Mouse (Mus musculus) C2C12 (cell line): ENCODE data around the gene 6430571L13Rik. TPM values are rescaled to one million over a fixed set of nuclear protein-coding genes. Genes with fewer than 3 reads are reported as not detected.

Source experiments
- H3K27me3 ChIP-seq: one replicate; pipeline ENCODE4 v1.6.1; 2011; ENCODE audit not compliant: control insufficient read depth, insufficient read depth, insufficient read length
- H3K36me3 ChIP-seq: one replicate; pipeline ENCODE4 v1.6.1; 2011; ENCODE audit not compliant: control insufficient read depth, insufficient read depth
- H3K4me3 ChIP-seq: one replicate; pipeline ENCODE4 v1.5.1; 2011; ENCODE audit warnings: mild to moderate bottlenecking, control low read depth; ENCODE audit not compliant: poor library complexity, insufficient read depth, severe bottlenecking
- H3K79me2 ChIP-seq: one replicate; pipeline ENCODE4 v1.6.1; 2011; ENCODE audit not compliant: control insufficient read depth, insufficient read depth
- H3K79me3 ChIP-seq: one replicate; pipeline ENCODE4 v1.6.1; 2011; ENCODE audit warnings: low read depth, control low read depth
- H3ac ChIP-seq: one replicate; pipeline ENCODE3; 2011; ENCODE audit warnings: low read depth; ENCODE audit not compliant: control insufficient read depth, insufficient read length
- CEBPB ChIP-seq: IDR thresholded peaks from one replicate; pipeline ENCODE4 v1.6.1; 2011; ENCODE audit warnings: low read depth, mild to moderate bottlenecking, control low read depth, moderate library complexity
- CTCF ChIP-seq: IDR thresholded peaks from one replicate; pipeline ENCODE4 v1.5.1; 2011; ENCODE audit not compliant: control insufficient read depth, insufficient read depth, insufficient read length
- FOSL1 ChIP-seq: IDR thresholded peaks from one replicate; pipeline ENCODE4 v1.8.0; 2011; ENCODE audit warnings: mild to moderate bottlenecking, low read length; ENCODE audit not compliant: poor library complexity, insufficient read depth, severe bottlenecking
- MAX ChIP-seq: IDR thresholded peaks from one replicate; pipeline ENCODE4 v1.6.1; 2011; ENCODE audit warnings: mild to moderate bottlenecking, control low read depth
- MYOD1 ChIP-seq: IDR thresholded peaks from one replicate; pipeline ENCODE4 v1.6.1; 2011; ENCODE audit warnings: low read depth; ENCODE audit not compliant: control insufficient read depth, insufficient read length
- MYOG ChIP-seq: IDR thresholded peaks from one replicate; pipeline ENCODE4 v1.6.1; 2011; ENCODE audit not compliant: control insufficient read depth, insufficient read length; ENCODE audit errors: extremely low read depth
- USF1 ChIP-seq: IDR thresholded peaks from one replicate; pipeline ENCODE4 v1.6.1; 2011; ENCODE audit warnings: low read depth, mild to moderate bottlenecking, control low read depth, moderate library complexity
- polyA plus RNA-seq: library from polyadenylated mRNA; unstranded; fragments of >200 nt; fragmentation: generic; extraction: Trizol; gene quantifications from one replicate; pipeline ENCODE4 v1.2.1, GENCODE M21; 2012; ENCODE audit warnings: missing spikeins

6430571L13Rik gene
- polyA plus RNA-seq, 1 experiment = 0.04 TPM

DNA sequence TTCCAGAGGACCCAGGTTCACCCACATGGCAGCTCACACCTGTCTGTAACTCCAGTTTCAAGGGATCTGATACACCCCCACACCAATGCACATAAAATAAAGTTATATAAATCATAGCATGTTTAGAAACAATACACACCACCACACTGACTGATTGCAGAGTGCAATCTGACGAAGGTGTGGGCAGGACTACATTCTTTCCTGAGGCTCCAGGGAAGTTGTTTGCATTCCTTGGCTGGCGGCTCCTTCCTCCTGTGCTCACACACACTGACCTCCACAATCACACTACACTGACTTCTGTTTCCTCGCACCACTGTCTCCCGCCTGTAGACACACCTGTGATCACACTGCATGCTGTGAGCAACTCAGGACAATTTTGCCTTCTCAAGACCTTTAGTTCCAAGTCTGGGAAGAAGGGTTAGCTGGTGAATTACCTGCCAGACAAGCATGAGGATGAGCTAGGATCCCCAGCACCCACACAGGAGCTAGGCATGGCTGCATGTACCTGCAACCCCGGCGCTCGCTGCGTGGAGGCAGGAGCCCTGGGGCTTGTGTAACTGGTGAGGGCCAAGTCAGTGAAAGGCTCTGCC lies 17.8 kb upstream of the 6430571L13Rik start:
- no peaks in the 10 kb centered on the region for H3K79me2 ChIP-seq
- no peak overlapping the region for H3ac ChIP-seq
- H3K36me3 ChIP-seq = no peaks in the 10 kb centered on the region
- H3K27me3 ChIP-seq = peaks cover 6% of the 10 kb centered on the region
- TF ChIP-seq MYOG (no peak), MAX (no peak), CEBPB (no peak), MYOD1 (no peak), CTCF (no peak), USF1 (no peak), FOSL1 (no peak)
- H3K4me3 ChIP-seq = no peak overlapping the region
- H3K79me3 ChIP-seq = no peaks in the 10 kb centered on the region

DNA sequence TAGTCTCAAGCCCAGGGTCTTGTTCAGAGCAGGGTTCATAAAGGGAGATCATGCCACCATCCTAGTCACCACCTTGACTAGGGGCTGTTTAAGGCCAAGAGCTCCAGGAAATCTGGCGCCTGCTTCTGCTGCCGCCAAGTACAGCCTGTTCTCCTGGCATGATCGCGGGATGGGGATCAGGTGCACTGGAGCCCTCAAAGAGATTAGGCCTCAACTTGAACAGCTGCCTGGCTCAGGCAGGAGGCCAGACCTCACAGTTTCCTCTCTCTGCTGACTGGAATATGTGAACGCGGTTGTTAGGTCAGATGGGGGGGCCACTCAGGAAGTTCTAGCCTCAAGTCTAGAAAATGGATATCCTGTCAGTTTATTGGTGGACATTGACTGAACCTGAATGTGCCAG lies 16.8 kb upstream of the 6430571L13Rik start:
- Histone ChIP-seq H3K27me3 (no peaks in the 10 kb centered on the region), H3ac (no peak overlapping the region), H3K36me3 (no peaks in the 10 kb centered on the region), H3K79me2 (no peaks in the 10 kb centered on the region), H3K4me3 (no peak overlapping the region), H3K79me3 (no peaks in the 10 kb centered on the region)
- TF ChIP-seq MYOG (no peak), MAX (no peak), CEBPB (no peak), MYOD1 (no peak), USF1 (no peak)

DNA sequence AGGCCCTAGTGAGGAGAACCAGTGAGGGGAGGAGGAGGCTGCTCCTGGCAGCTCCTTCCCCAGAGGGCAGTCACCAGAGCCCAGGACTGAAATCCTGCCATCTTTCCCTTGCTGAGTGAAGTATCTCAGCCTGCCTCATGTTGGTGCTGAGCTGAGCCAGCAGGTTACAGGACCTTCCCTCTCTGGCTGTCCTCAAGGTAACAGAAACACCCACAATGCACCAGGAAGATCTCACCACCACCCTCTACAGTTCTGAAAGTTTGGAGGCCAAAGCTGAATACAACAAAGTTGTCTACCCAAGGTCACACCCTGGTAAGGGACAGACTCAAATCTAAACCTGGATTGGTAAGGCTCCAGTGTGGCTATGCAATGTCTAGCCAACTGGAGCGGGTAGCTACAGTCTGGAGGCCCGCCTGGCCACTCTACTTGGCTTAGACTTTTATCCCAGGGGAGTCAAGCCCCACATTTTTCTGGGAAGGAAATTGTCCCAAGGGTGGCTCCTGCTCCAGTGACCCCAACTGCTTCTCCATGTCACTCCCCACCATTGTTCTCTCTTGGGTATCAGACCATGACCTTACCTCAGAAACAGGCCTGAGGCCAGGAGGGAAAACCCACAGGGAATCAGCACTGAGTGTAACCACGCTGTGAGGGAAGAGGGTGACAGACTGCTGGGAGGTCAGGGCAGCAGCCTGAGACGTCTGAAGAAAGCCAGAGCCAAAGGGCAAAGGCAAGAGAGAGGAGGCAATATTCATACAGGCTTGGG lies 15.4 kb upstream of the 6430571L13Rik start:
- TF ChIP-seq MYOD1 = no peak
- no peak for TF ChIP-seq CTCF
- TF ChIP-seq CEBPB = no peak
- no peak for TF ChIP-seq MYOG
- no peaks in the 10 kb centered on the region for H3K79me2 ChIP-seq

GRCm38 (mm10) chr9:107325904-107326303 lies 14.5 kb upstream of the 6430571L13Rik start:
- no peak overlapping the region for H3K4me3 ChIP-seq
- TF ChIP-seq MYOG (no peak), CEBPB (no peak), MYOD1 (no peak), USF1 (no peak), MAX (no peak), CTCF (no peak)
- H3ac ChIP-seq = no peak overlapping the region
- H3K36me3 ChIP-seq = no peaks in the 10 kb centered on the region
- H3K27me3 ChIP-seq = no peaks in the 10 kb centered on the region
- H3K79me3 ChIP-seq = no peaks in the 10 kb centered on the region
- H3K79me2 ChIP-seq = no peaks in the 10 kb centered on the region

More for the DNA sequence above, 15.4 kb upstream of the 6430571L13Rik start:
- Histone ChIP-seq H3K4me3 (no peak overlapping the region), H3K36me3 (no peaks in the 10 kb centered on the region), H3ac (no peak overlapping the region), H3K27me3 (no peaks in the 10 kb centered on the region), H3K79me3 (no peaks in the 10 kb centered on the region)

DNA sequence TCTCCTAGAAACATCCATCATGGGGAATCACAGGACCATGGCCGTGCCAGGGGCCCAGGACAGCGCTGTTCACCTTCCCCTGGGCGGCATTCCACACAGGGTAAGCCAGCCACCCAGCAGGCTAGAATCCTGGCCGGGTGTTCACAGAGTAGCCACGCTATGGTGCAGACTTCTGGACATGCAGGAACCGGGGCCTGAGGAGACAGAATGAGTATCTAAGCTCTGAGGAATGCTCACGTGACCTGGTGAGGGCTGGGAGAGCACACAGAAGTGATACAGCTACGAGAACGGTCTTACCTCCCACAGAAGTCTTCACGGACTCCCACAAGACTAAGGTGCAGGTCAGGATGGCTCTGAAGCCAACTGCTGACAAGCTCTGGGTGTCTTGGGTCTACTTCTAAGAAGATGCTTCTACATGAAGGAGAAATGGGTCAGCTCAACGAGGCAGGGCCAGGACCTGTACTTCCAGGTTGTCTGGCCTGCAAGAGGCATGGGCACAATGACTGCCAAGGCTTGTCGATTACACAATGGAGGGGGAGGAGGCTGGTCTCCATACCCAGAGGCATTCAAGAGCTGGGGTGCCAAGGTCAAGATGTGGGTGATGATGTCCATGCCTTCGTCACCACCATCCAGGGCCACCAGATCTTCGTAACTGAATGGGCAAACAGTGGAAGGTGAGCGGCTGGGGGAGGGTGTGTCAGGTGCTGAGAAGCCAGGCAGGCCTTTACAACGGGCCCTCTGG lies 12.4 kb upstream of the 6430571L13Rik start:
- no peaks in the 10 kb centered on the region for H3K79me2 ChIP-seq
- no peaks in the 10 kb centered on the region for H3K79me3 ChIP-seq
- TF ChIP-seq CTCF = no peak
- TF ChIP-seq FOSL1 = no peak
- no peak for TF ChIP-seq USF1
- TF ChIP-seq MAX = no peak
- TF ChIP-seq MYOD1 = no peak
- no peak for TF ChIP-seq CEBPB
- TF ChIP-seq MYOG = no peak
- H3ac ChIP-seq = no peak overlapping the region
- H3K27me3 ChIP-seq = no peaks in the 10 kb centered on the region
- H3K36me3 ChIP-seq = no peaks in the 10 kb centered on the region
- H3K4me3 ChIP-seq = no peak overlapping the region

DNA sequence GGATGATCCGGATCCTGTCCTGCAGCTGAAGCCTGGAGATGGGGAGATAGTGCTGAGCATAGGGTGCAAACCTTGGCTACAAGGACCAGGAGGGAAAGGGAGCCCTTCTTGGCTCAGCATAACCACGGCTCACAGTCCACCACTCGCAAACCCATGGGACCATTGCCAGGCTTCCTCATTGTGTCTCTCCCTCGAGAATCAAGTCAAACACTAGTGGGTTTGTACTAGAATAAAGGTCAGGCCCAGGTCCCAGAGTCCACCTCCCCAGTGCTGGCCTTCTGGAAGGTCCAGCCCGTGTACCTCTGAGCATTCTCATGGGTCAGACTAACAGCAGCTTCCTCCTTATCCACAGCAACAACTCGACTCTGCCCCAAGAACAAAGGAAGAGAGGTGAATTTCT lies 9.6 kb upstream of the 6430571L13Rik start:
- no peaks in the 10 kb centered on the region for H3K27me3 ChIP-seq
- H3K79me2 ChIP-seq = no peaks in the 10 kb centered on the region
- no peaks in the 10 kb centered on the region for H3K36me3 ChIP-seq
- no peaks in the 10 kb centered on the region for H3K79me3 ChIP-seq
- TF ChIP-seq CTCF (no peak), FOSL1 (no peak), USF1 (no peak), MAX (no peak), CEBPB (no peak), MYOD1 (no peak), MYOG (no peak)
- H3K4me3 ChIP-seq = no peak overlapping the region
- no peak overlapping the region for H3ac ChIP-seq
